Mouse (Mus musculus) erythroblast, embryonic 14.5 days (primary cell): Measurements from ENCODE around the gene Gm5737.

ENCODE experiments used
- GATA1 ChIP-seq: IDR thresholded peaks from 2 replicates; pipeline ENCODE4 v1.6.1; 2012; ENCODE audit warnings: low read length, inconsistent platforms, mixed read lengths
- TAL1 ChIP-seq: IDR thresholded peaks from 3 replicates; pipeline ENCODE4 v1.6.1; 2012; ENCODE audit warnings: low read length, inconsistent platforms, mixed read lengths

DNA sequence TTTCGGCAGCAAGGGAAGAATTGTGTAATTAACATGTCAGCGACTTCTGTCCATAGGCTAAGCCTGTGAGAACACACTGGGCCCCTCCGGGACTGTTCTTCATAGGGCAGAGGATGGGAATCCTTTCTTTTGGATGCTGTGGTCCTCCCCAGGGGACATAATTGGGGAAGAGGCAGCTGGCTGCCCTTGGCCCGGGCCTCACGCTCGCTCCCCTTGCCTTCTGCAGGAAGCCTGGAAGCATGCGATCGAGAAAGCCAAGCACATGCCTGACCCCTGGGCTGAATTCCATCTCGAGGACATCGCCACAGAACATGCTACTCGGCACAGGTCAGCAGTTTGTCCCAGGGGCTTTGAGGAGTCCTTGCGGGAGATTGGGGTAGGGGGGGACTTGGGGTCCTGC, 60.9 kb downstream of the Gm5737 start:
- TF ChIP-seq GATA1 (no peak), TAL1 (no peak)
